Comparison of ENCODE assay signal across 8 mouse cellular contexts in genomic region chr19:18630221-18631119, GRCm38 (mm10). TPM values are rescaled to one million over a fixed set of nuclear protein-coding genes. Genes with fewer than 3 reads are reported as not detected.
A peak's percentile ranks its signal among the peaks of the same experiment; 100 is the strongest.
DNase-seq lines count a peak whose midpoint lies in the region; ATAC-seq and TF ChIP-seq lines count a peak whose summit lies in the region.

No protein-coding gene starts in this region.

- no peak for ATAC-seq in CD4-positive, CD25-positive, alpha-beta regulatory T cell, adult 4 months
- ATAC-seq in lung, embryonic 15.5 days (ENCODE audit: borderline replicate concordance, extremely low read depth, low FRiP score, low TSS enrichment): no peak

- WGBS in lung, embryonic 15.5 days: 5% methylated on average over 17 of the region's 17 CpGs
- WGBS in small intestine, adult 2 months: 8% methylated on average over 17 of the region's 17 CpGs

- no peaks in the 10 kb centered on the region for H3K27me3 ChIP-seq in lung, embryonic 15.5 days
- no peaks in the 10 kb centered on the region for H3K27me3 ChIP-seq in small intestine, adult 2 months (ENCODE audit: control insufficient read depth, insufficient read depth, low read length)

- H3K9ac ChIP-seq in lung, embryonic 15.5 days: peak overlapping the region; percentile 77

- no peaks in the 10 kb centered on the region for H3K36me3 ChIP-seq in lung, embryonic 15.5 days
- no peaks in the 10 kb centered on the region for H3K36me3 ChIP-seq in small intestine, adult 2 months (ENCODE audit: control insufficient read depth, insufficient read depth, low read length)

- peak overlapping the region; percentile 97 for H3K4me3 ChIP-seq in lung, embryonic 15.5 days
- peak overlapping the region; percentile 83 for H3K4me3 ChIP-seq in small intestine, adult 2 months (ENCODE audit: low read depth, low read length)

- TF ChIP-seq POLR2A in small intestine, adult 2 months (IDR thresholded peaks at IDR 0.05; ENCODE audit: low read depth, low read length): no peak

- H3K4me1 ChIP-seq in lung, embryonic 15.5 days: peaks cover 21% of the 10 kb centered on the region
- no peaks in the 10 kb centered on the region; the same call in 1 of the 2 replicates for H3K4me1 ChIP-seq in small intestine, adult 2 months (ENCODE audit: control insufficient read depth, insufficient read depth, insufficient read length, low read length)

- no peak for TF ChIP-seq CTCF in small intestine, adult 2 months (IDR thresholded peaks at IDR 0.05; ENCODE audit: extremely low read depth, insufficient read length, insufficient replicate concordance, low read depth, low read length)

- no peaks in the 10 kb centered on the region for H3K9me3 ChIP-seq in lung, embryonic 15.5 days

- peak overlapping the region; percentile 77 for H3K4me2 ChIP-seq in lung, embryonic 15.5 days

- peak; percentile 29 for DNase-seq in CD4-positive, CD25-positive, alpha-beta regulatory T cell, adult 2 months (ENCODE audit: low read depth, low spot score)
- peak; percentile 44 for DNase-seq in Muller cell, postnatal 12 days (ENCODE audit: inconsistent ontology term)
- peak; percentile 45 for DNase-seq in forelimb bud, embryonic 11.5 days (ENCODE audit: low read depth, low spot score)
- peak; percentile 73 for DNase-seq in kidney, adult 11 months
- DNase-seq in MN1 (ENCODE audit: low spot score): no peak

- peak overlapping the region; percentile 95; the same call in 1 of the 2 replicates for H3K27ac ChIP-seq in lung, embryonic 15.5 days
- H3K27ac ChIP-seq in small intestine, adult 2 months (ENCODE audit: insufficient read depth, low read depth, low read length): peak overlapping the region; percentile 95

RNA-seq across cellular contexts. Expression of gene Ostf1, which starts 1.2 kb away (rescaled TPM):
- polyA plus RNA-seq in CD4-positive, CD25-positive, alpha-beta regulatory T cell, adult 4 months (2017; shearing (Covaris generic)): 100 to 1,000 TPM; 100 to 103 TPM
- 102 and 103 TPM in 2 replicates for polyA plus RNA-seq in lung, embryonic 15.5 days (2015; fragmentation: Nextera tagmentation; extraction: Ambion mirVana)
- 27.2 and 52.6 TPM in 2 replicates for polyA plus RNA-seq in small intestine, adult 2 months (2012; rRNA removed)

RNA-seq across cellular contexts. Expression of gene Nmrk1, which starts 1.3 kb away (rescaled TPM):
- 1 to 10 TPM; 7.4 to 8.1 TPM for polyA plus RNA-seq in CD4-positive, CD25-positive, alpha-beta regulatory T cell, adult 4 months (2017; shearing (Covaris generic))
- 8.8 and 11.0 TPM in 2 replicates for polyA plus RNA-seq in lung, embryonic 15.5 days (2015; fragmentation: Nextera tagmentation; extraction: Ambion mirVana)
- polyA plus RNA-seq in small intestine, adult 2 months (2012; rRNA removed): 2.3 TPM in 2 replicates

RNA-seq across cellular contexts. Expression of gene Carnmt1, which starts 40.1 kb away (rescaled TPM):
- polyA plus RNA-seq in CD4-positive, CD25-positive, alpha-beta regulatory T cell, adult 4 months (2017; shearing (Covaris generic)): 1 to 10 TPM; 2.2 to 3.5 TPM
- 28.0 and 29.2 TPM in 2 replicates for polyA plus RNA-seq in lung, embryonic 15.5 days (2015; fragmentation: Nextera tagmentation; extraction: Ambion mirVana)
- 3.3 and 5.0 TPM in 2 replicates for polyA plus RNA-seq in small intestine, adult 2 months (2012; rRNA removed)
